Comparison of ENCODE assay signal across 8 mouse cellular contexts in genomic region chr11:55469923-55470691, GRCm38 (mm10). TPM values are rescaled to one million over a fixed set of nuclear protein-coding genes. Genes with fewer than 3 reads are reported as not detected.
DNase-seq lines count a peak whose midpoint lies in the region; ATAC-seq lines count a peak whose summit lies in the region.

No protein-coding gene starts in this region.

- H3K4me2 ChIP-seq in forebrain, embryonic 12.5 days, result peak overlapping the region; percentile 79
- H3K4me2 ChIP-seq in kidney, embryonic 16.5 days (replicated peaks; ENCODE audit: low read depth, low read length), result peak overlapping the region; percentile 73
- peak overlapping the region; percentile 90 for H3K4me2 ChIP-seq in midbrain, embryonic 12.5 days (replicated peaks)

- peak overlapping the region; percentile 98 for H3K9ac ChIP-seq in forebrain, embryonic 12.5 days
- peak overlapping the region; percentile 99 for H3K9ac ChIP-seq in kidney, embryonic 16.5 days (replicated peaks; ENCODE audit: low read length)
- H3K9ac ChIP-seq in midbrain, embryonic 12.5 days (replicated peaks), result peak overlapping the region; percentile 99

- DNase-seq in adrenal gland, postnatal 14 days, result peak; percentile 41
- no peak for DNase-seq in adrenal gland, adult 8-10 months
- DNase-seq in right cerebral cortex, adult 18-20 months, result peak; percentile 15
- no peak for DNase-seq in right cerebral cortex, postnatal 25 days
- peak; percentile 53 for DNase-seq in yolk sac, embryonic 10.5 days (ENCODE audit: low spot score)

- WGBS in forebrain, embryonic 12.5 days, result under 1% methylated on average over 46 of the region's 46 CpGs
- under 1% methylated on average over 39 of the region's 46 CpGs for WGBS in kidney, embryonic 16.5 days
- under 1% methylated on average over 42 of the region's 46 CpGs for WGBS in midbrain, embryonic 12.5 days

- H3K4me3 ChIP-seq in forebrain, embryonic 12.5 days (replicated peaks), result peak overlapping the region; percentile 96
- peak overlapping the region; percentile 93 for H3K4me3 ChIP-seq in kidney, embryonic 16.5 days (ENCODE audit: low read length)
- H3K4me3 ChIP-seq in midbrain, embryonic 12.5 days, result peak overlapping the region; percentile 99

- H3K36me3 ChIP-seq in forebrain, embryonic 12.5 days (replicated peaks), result peaks cover 31% of the 10 kb centered on the region
- peaks cover 29% of the 10 kb centered on the region for H3K36me3 ChIP-seq in kidney, embryonic 16.5 days (ENCODE audit: insufficient read depth, low read length)
- H3K36me3 ChIP-seq in midbrain, embryonic 12.5 days, result peaks cover 26% of the 10 kb centered on the region

- no peak for ATAC-seq in forebrain, embryonic 12.5 days (ENCODE audit: low FRiP score)
- ATAC-seq in kidney, embryonic 16.5 days (ENCODE audit: low FRiP score, low TSS enrichment), result no peak; the same call in 1 of the 2 replicates
- peak; percentile 19; the same call in 1 of the 2 replicates for ATAC-seq in midbrain, embryonic 12.5 days (ENCODE audit: low FRiP score, low read depth)

- H3K9me3 ChIP-seq in forebrain, embryonic 12.5 days, result no peaks in the 10 kb centered on the region
- no peaks in the 10 kb centered on the region for H3K9me3 ChIP-seq in kidney, embryonic 16.5 days (ENCODE audit: low read length)
- H3K9me3 ChIP-seq in midbrain, embryonic 12.5 days, result no peaks in the 10 kb centered on the region

- peaks cover 24% of the 10 kb centered on the region for H3K4me1 ChIP-seq in forebrain, embryonic 12.5 days
- peaks cover 30% of the 10 kb centered on the region for H3K4me1 ChIP-seq in kidney, embryonic 16.5 days (ENCODE audit: insufficient read depth, low read length)
- H3K4me1 ChIP-seq in midbrain, embryonic 12.5 days, result peaks cover 24% of the 10 kb centered on the region

- peak overlapping the region; percentile 89 for H3K27ac ChIP-seq in forebrain, embryonic 12.5 days
- H3K27ac ChIP-seq in kidney, embryonic 16.5 days (ENCODE audit: low read length), result peak overlapping the region; percentile 90
- H3K27ac ChIP-seq in midbrain, embryonic 12.5 days (replicated peaks), result peak overlapping the region; percentile 83

- no peaks in the 10 kb centered on the region for H3K27me3 ChIP-seq in forebrain, embryonic 12.5 days
- no peaks in the 10 kb centered on the region for H3K27me3 ChIP-seq in kidney, embryonic 16.5 days (ENCODE audit: insufficient read depth, low read length)
- H3K27me3 ChIP-seq in midbrain, embryonic 12.5 days, result no peaks in the 10 kb centered on the region

RNA-seq across cellular contexts. Expression of gene G3bp1, which starts 0.6 kb away (rescaled TPM):
- total RNA-seq in adrenal gland, postnatal 14 days (2021), result 61.8 and 61.9 TPM in 2 replicates
- total RNA-seq in adrenal gland, adult 8-10 months (2022), result 10 to 100 TPM; 49.8 to 58.6 (median 57.0) TPM
- 239 and 249 TPM in 2 replicates for polyA plus RNA-seq in forebrain, embryonic 12.5 days (2016; fragmentation: Nextera tagmentation; extraction: Ambion mirVana)
- 188 and 197 TPM in 2 replicates for polyA plus RNA-seq in kidney, embryonic 16.5 days (2015; fragmentation: Nextera tagmentation; extraction: Ambion mirVana)
- 209 and 215 TPM in 2 replicates for polyA plus RNA-seq in midbrain, embryonic 12.5 days (2016; fragmentation: Nextera tagmentation; extraction: Ambion mirVana)

RNA-seq across cellular contexts. Expression of gene Atox1, which starts 9.1 kb away (rescaled TPM):
- 255 and 290 TPM in 2 replicates for total RNA-seq in adrenal gland, postnatal 14 days (2021)
- 100 to 1,000 TPM; 171 to 396 (median 303) TPM for total RNA-seq in adrenal gland, adult 8-10 months (2022)
- polyA plus RNA-seq in forebrain, embryonic 12.5 days (2016; fragmentation: Nextera tagmentation; extraction: Ambion mirVana), result 211 TPM in 2 replicates
- 376 and 406 TPM in 2 replicates for polyA plus RNA-seq in kidney, embryonic 16.5 days (2015; fragmentation: Nextera tagmentation; extraction: Ambion mirVana)
- polyA plus RNA-seq in midbrain, embryonic 12.5 days (2016; fragmentation: Nextera tagmentation; extraction: Ambion mirVana), result 232 and 237 TPM in 2 replicates

RNA-seq across cellular contexts. Expression of gene Sparc, which starts 47.1 kb away (rescaled TPM):
- 2,357 and 2,456 TPM in 2 replicates for total RNA-seq in adrenal gland, postnatal 14 days (2021)
- 1,000 to 10,000 TPM; 1,201 to 2,025 (median 1,729) TPM for total RNA-seq in adrenal gland, adult 8-10 months (2022)
- 329 and 395 TPM in 2 replicates for polyA plus RNA-seq in forebrain, embryonic 12.5 days (2016; fragmentation: Nextera tagmentation; extraction: Ambion mirVana)
- polyA plus RNA-seq in kidney, embryonic 16.5 days (2015; fragmentation: Nextera tagmentation; extraction: Ambion mirVana), result 1,474 and 1,572 TPM in 2 replicates
- polyA plus RNA-seq in midbrain, embryonic 12.5 days (2016; fragmentation: Nextera tagmentation; extraction: Ambion mirVana), result 470 and 579 TPM in 2 replicates

Comparison
In these comparisons a context has a peak if more than half of its experiments do, and no peak if none do; other contexts are left out.
1. DNase-seq: peak in adrenal gland, postnatal 14 days (single experiment), right cerebral cortex, adult 18-20 months (single experiment) and yolk sac, embryonic 10.5 days (single experiment); none in adrenal gland, adult 8-10 months (single experiment) and right cerebral cortex, postnatal 25 days (single experiment).
2. Peak in every context shown above with its lines, with median percentiles within 50 percentile points of each other: H3K27ac ChIP-seq, H3K4me2 ChIP-seq, H3K4me3 ChIP-seq and H3K9ac ChIP-seq.